Mouse (Mus musculus): Measurements from ENCODE around the gene Acot2. TPM values are rescaled to one million over a fixed set of nuclear protein-coding genes. Genes with fewer than 3 reads are reported as not detected.
"Not testable (repeated sequence)": the region's sequence is repeated elsewhere in the genome, so short reads cannot be mapped to it uniquely, and the experiment has no call there.

The Acot2 gene
- total RNA-seq (2021): 10 to 100 TPM; 31.3 to 32.8 TPM
- long read RNA-seq, experiment 1, transcript Acot2-201 (3 exons, 2,196 nt): major isoform, 14 of 15 reads
- long read RNA-seq, experiment 1, partial matches to known transcripts: 0 of 15 reads
- long read RNA-seq, experiment 1, other reads (novel, unspliced or antisense): 1 of 15 reads
- long read RNA-seq, experiment 2, transcript Acot2-201 (3 exons, 2,196 nt): major isoform, 47 of 51 reads
- long read RNA-seq, experiment 2, partial matches to known transcripts: 0 of 51 reads
- long read RNA-seq, experiment 2, other reads (novel, unspliced or antisense): 4 of 51 reads

- DNase-seq (ENCODE audit: low spot score in 2 of 2): peak; percentile 40 to 61
Observed at GRCm38 (mm10) chr12:83987583-83988441, at the start of gene Acot2. Gene Acot2 (plus strand): TSS chr12:83987861.

- DNase-seq (ENCODE audit: low spot score in 2 of 2): not testable (repeated sequence)
Observed at GRCm38 (mm10) chr12:83938592-83938991, 49.1 kb upstream of the Acot2 start.

GRCm38 (mm10) chr12:83939332-83939731 is 48.3 kb upstream of the Acot2 start:
- DNase-seq (ENCODE audit: low spot score in 2 of 2): no peak

GRCm38 (mm10) chr12:83940031-83940430 is 47.6 kb upstream of the Acot2 start:
- DNase-seq (ENCODE audit: low spot score in 2 of 2): no peak

DNA sequence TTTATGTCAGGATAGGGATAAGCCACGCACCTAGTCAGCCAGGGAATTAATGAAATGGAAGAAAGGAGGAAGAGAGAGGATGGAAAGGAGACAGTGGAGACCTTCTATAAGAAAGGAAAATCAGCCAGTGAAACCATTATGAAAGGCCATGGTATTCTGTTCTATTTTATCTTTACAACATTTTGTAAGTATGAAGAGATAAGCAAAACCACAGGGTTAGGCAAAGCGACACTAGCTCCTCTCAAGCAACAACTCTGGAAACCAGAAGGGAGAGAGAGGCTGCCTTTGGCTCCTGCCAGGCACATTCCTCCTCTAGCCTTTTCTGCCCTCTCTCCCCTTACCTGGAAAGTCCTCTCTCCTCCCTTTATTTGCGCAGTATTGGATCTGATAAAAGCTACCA is 45.7 kb upstream of the Acot2 start:
- no peak for DNase-seq (ENCODE audit: low spot score in 2 of 2)

- DNase-seq (ENCODE audit: low spot score in 2 of 2): no peak
Observed at GRCm38 (mm10) chr12:83947260-83947811, 40.3 kb upstream of the Acot2 start.

- no peak for DNase-seq (ENCODE audit: low spot score in 2 of 2)
Observed at GRCm38 (mm10) chr12:83949043-83949442, 38.6 kb upstream of the Acot2 start.

DNA sequence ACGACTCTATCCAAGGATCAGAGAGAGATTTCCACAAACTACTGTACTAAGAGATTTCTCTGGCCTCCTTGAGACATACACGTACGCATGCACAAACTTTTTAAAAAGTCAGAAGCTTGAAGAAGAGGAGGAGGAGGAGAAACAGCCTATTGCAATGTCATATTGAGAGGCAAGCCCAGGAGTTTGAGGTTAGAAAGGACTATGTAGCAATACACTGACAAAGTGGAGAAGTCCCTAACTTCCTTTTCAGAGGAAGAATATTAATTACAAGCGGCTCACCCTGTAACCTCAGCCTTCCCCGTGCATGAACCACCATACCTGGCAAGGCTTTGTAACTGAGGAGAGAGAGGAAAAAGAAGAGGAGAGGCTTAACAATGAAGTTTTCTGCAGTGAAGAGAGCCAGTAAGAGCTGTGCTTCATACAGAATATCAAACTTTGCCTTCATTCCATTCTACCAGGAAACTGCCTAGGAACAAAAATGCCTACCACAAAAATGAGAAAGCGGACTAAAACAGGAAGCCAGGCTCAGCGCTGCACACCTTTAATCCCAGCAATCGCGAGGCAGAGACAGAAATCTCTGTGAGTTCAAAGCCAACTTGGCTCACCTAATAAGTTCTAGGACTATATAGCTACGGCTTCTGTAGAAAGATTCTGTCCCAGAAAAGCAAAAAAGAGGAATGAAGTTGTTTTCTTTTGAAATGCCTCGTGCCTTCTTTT is 37.7 kb upstream of the Acot2 start:
- DNase-seq (ENCODE audit: low spot score in 2 of 2): no peak

- DNase-seq (ENCODE audit: low spot score in 2 of 2): peak; percentile 49 to 69
Observed at GRCm38 (mm10) chr12:83950493-83950839, 37.2 kb upstream of the Acot2 start, which contains the start of gene Riox1. Gene Riox1 (plus strand): TSS chr12:83950608.

- peak; percentile 9 to 18 for DNase-seq (ENCODE audit: low spot score in 2 of 2)
Observed at GRCm38 (mm10) chr12:83950840-83951701, 36.6 kb upstream of the Acot2 start.

DNA sequence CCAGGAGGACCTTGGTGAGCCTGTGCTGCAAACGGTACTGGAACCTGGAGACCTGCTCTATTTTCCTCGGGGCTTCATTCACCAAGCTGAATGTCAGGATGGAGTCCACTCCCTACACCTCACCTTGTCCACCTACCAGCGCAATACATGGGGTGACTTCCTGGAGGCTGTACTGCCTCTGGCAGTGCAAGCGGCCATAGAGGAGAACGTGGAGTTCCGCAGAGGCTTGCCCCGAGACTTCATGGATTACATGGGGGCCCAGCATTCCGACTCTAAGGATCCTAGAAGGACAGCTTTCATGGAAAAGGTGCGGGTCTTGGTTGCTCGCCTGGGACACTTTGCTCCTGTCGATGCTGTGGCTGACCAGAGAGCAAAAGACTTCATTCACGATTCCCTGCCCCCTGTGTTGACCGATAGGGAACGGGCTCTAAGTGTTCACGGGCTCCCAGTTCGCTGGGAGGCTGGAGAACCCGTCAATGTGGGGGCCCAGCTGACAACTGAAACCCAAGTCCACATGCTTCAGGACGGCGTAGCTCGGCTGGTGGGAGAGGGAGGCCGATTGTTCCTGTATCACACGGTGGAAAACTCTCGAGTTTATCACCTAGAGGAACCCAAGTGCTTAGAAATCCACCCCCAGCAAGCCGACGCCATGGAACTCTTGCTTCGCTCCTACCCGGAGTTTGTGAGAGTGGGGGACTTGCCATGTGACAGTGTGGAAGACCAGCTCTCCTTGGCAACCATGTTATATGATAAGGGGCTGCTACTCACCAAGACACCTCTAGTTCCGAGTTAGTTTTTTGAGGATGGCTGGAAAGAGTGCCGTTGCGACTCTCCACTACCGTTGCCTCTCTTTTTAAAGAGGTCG is 35.7 kb upstream of the Acot2 start:
- DNase-seq (ENCODE audit: low spot score in 2 of 2): no peak

DNA sequence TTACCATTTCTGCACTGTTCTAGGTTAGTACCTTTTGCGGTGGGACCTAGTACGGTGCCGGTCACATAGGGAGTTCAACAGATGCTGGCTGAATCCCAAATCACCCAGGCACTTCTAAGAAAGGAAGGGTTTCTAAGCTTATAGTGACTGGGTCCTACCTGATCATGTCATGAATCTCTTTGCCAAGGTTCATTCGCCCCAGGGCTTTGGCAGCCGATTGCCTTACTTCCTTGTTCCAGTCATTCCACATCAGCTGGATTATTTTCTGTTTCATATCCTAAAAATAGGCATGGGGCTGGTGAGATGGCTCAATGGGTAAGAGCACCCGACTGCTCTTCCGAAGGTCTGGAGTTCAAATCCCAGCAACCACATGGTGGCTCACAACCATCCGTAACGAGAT is 29.4 kb upstream of the Acot2 start:
- DNase-seq (ENCODE audit: low spot score in 2 of 2): no peak

DNA sequence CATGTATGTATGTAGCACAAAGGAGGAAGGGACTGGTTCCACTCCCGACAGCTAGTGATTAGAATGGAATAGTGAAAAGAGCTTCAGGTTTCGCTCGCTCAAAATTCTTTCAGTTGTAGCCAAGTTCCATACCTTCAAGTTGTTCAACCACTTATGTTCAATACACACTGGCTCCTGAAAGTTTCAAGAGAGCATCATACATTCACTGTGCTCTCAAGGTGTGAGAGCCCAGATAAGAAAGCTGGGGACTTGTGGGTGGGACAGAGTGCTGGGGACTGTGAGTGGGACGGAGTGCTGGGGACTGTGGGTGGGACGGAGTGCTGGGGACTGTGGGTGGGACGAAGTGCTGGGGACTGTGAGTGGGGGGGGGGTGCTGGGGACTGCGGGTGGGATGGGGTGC is 22.4 kb upstream of the Acot2 start:
- no peak for DNase-seq (ENCODE audit: low spot score in 2 of 2)

DNA sequence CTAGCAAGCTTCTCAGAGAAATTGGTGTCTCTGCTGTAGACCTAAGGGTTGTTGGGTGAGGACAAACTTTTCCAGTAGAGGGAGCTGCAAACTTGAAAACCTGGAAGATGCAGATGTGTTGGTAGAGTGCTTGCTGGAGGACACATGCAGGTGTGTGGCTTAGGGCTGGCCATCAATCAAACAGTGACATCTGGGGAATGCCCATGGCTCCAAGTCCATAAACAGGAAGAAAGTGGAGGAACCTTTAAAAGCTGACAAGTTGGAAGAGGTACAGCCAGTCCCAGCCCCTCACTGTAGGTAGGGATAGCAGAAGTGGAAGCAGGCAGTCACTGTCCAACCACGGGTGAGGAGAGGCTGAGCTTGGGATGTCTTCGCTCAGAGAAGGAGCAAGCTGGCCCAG is 15.5 kb upstream of the Acot2 start:
- DNase-seq (ENCODE audit: low spot score in 2 of 2): no peak

DNA sequence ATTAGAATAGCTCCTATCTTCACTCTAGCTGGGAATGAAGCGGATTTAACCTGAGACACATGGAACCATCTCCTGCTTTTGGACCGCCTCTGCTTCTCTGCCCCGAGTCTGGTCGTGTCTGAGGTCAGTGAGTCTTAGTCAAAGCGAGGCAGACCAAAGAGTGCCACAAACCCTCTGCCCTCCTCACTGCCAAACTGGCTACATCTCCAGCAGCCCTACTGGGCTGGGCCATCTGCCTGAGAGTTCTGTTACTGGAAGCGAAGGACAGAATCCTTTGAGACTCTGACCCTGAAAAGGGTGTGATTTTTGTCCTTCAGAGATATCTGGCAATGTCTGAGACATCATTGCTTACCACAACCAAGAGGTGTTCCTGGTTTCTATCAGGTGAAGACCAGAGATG is 8.8 kb upstream of the Acot2 start:
- no peak for DNase-seq (ENCODE audit: low spot score in 2 of 2)

GRCm38 (mm10) chr12:83981615-83982014 is 6.0 kb upstream of the Acot2 start:
- no peak for DNase-seq (ENCODE audit: low spot score in 2 of 2)

DNA sequence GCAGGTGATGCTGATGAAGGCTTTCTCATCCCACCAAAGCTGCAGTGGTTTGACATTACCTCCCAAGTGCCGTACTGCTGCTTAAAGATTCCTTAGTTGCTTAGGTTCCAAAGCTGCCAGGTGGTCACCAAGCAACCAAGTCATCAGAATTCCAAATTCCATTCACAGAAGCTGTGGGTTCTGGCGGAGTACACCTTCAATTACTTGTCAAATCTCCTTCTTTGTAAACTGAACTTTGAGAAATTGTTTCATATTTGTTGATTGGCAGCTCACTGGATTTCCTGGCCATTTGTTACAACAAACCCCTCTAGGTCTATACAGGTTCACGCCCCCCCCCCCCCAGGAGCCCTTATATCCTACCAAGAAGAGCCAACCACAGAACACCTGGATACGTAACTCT is 2.9 kb upstream of the Acot2 start, which contains the start of gene Heatr4:
TSS of gene Heatr4 (minus strand) at position 101 of the 400 bp plus-strand sequence.
- no peak for DNase-seq (ENCODE audit: low spot score in 2 of 2)

DNA sequence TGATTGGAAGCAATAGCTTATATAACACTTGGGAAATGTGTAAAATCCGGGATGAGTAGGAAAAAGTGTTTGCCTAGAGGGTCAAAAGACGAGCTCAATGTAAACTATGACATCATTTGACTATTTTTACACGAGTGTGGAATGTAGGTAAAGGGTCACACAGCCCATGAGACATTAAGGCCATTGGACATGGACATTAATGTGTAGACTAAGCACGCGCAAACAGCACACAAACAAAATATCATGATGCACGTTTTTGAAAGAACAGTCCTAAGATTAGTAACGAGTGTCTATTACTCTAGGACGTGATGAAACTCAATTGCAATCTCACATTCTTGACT is 449 bp upstream of the Acot2 start:
- no peak for DNase-seq (ENCODE audit: low spot score in 2 of 2)

- DNase-seq (ENCODE audit: low spot score in 2 of 2): no peak
Observed at GRCm38 (mm10) chr12:83988483-83988882, 822 bp downstream of the Acot2 start.

DNA sequence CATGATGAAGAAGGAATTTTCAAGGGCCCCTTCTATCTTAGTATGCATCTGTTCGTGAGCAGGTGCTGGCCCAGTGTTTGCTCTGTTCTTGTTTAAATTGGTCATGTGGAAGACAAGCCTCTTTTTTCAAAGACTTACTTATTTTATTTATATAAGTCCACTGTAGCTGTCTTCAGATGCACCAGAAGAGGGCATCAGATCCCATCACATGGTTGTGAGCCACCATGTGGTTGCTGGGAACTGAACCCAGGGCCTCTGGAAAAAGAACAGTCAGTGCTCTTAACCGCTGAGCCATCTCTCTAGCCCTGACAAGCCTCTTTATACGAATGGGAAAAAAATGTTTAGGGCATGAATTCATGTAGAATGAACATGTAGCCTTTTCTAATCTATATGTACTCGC is 1.7 kb downstream of the Acot2 start:
- no peak for DNase-seq (ENCODE audit: low spot score in 2 of 2)
